Mouse (Mus musculus) CH12.LX (cell line): ENCODE results near the gene Slc9a1. TPM values are rescaled to one million over a fixed set of nuclear protein-coding genes. Genes with fewer than 3 reads are reported as not detected.

Source experiments
- DNase-seq: peaks from one replicate; pipeline ENCODE4 v3.0.0-alpha.2; 2013; ENCODE audit errors: extremely low read depth
- H3K27ac ChIP-seq: 2 replicates; pipeline ENCODE4 v1.5.1; 2012; ENCODE audit warnings: low read depth, mild to moderate bottlenecking, control low read depth, moderate library complexity; ENCODE audit not compliant: insufficient read depth
- H3K27me3 ChIP-seq: replicated peaks from 2 replicates; pipeline ENCODE3; 2012; ENCODE audit warnings: inconsistent platforms
- H3K36me3 ChIP-seq, 2 experiments: replicated peaks in 1 of 2; 2 replicates each; pipeline versions ENCODE3 to v1.6.1; 2012; ENCODE audit warnings: inconsistent platforms in 1 of 2, low read length in 1 of 2, mild to moderate bottlenecking in 1 of 2, mixed read lengths in 1 of 2, moderate library complexity in 1 of 2; ENCODE audit not compliant: control insufficient read depth in 1 of 2, insufficient read depth in 1 of 2
- H3K4me1 ChIP-seq, 2 experiments: 2 replicates each; pipeline ENCODE4 v1.6.1; 2012; ENCODE audit warnings: inconsistent platforms in 1 of 2, moderate library complexity in 1 of 2; ENCODE audit not compliant: insufficient read depth in 2 of 2, control insufficient read depth in 1 of 2
- H3K4me2 ChIP-seq: 2 replicates; pipeline ENCODE4 v1.6.1; 2012; ENCODE audit warnings: low read depth, mild to moderate bottlenecking, control low read depth; ENCODE audit not compliant: poor library complexity, insufficient read depth, severe bottlenecking
- H3K4me3 ChIP-seq, 3 experiments: fragments of 150-350 bp in 1 of 3; sonication (generic) in 1 of 3; replicated peaks in 1 of 3; 2 replicates each; pipeline versions ENCODE3 to v1.5.1; 2011 to 2012; ENCODE audit warnings: low read depth in 2 of 3, low read length in 2 of 3, mild to moderate bottlenecking in 2 of 3, moderate library complexity in 2 of 3, control low read depth in 1 of 3, improper control_type of control experiment in 1 of 3, inconsistent platforms in 1 of 3, mixed read lengths in 1 of 3; ENCODE audit not compliant: poor library complexity in 1 of 3
- H3K79me2 ChIP-seq: replicated peaks from 2 replicates; pipeline ENCODE4 v1.6.1; 2012; ENCODE audit warnings: mild to moderate bottlenecking, moderate library complexity; ENCODE audit not compliant: control insufficient read depth, poor library complexity, insufficient read depth, severe bottlenecking; ENCODE audit errors: extremely low read depth
- H3K9ac ChIP-seq: 2 replicates; pipeline ENCODE4 v1.6.1; 2012; ENCODE audit warnings: low read depth, mild to moderate bottlenecking, control low read depth, moderate library complexity; ENCODE audit not compliant: insufficient read depth
- H3K9me3 ChIP-seq: replicated peaks from 2 replicates; pipeline ENCODE3; 2012; ENCODE audit warnings: low read length, inconsistent platforms, mixed read lengths
- BHLHE40 ChIP-seq: IDR thresholded peaks from 2 replicates; pipeline ENCODE4 v1.6.1; 2011; ENCODE audit warnings: mild to moderate bottlenecking, low read depth, low read length, improper control_type of control experiment
- CHD2 ChIP-seq: IDR thresholded peaks from 2 replicates; pipeline ENCODE4 v1.6.1; 2011; ENCODE audit warnings: low read length, improper control_type of control experiment
- E2F4 ChIP-seq: IDR thresholded peaks from 2 replicates; pipeline ENCODE4 v1.6.1; 2011; ENCODE audit warnings: low read depth, low read length, improper control_type of control experiment; ENCODE audit not compliant: insufficient replicate concordance
- EP300 ChIP-seq: IDR thresholded peaks from 2 replicates; pipeline ENCODE4 v1.6.1; 2011; ENCODE audit warnings: low read length, improper control_type of control experiment
- IRF4 ChIP-seq: IDR thresholded peaks from 2 replicates; pipeline ENCODE4 v1.6.1; 2014; ENCODE audit warnings: low read depth, mild to moderate bottlenecking, inconsistent platforms, low read length, improper control_type of control experiment
- JUN ChIP-seq: IDR thresholded peaks from 2 replicates; pipeline ENCODE4 v1.6.1; 2011; ENCODE audit warnings: low read depth, mild to moderate bottlenecking, low read length, improper control_type of control experiment, moderate library complexity; ENCODE audit not compliant: insufficient read depth
- MAX ChIP-seq: IDR thresholded peaks from 2 replicates; pipeline ENCODE4 v1.6.1; 2011; ENCODE audit warnings: low read length, improper control_type of control experiment
- MAZ ChIP-seq: IDR thresholded peaks from 2 replicates; pipeline ENCODE4 v1.6.1; 2012; ENCODE audit warnings: low read depth, mild to moderate bottlenecking, inconsistent platforms, low read length, improper control_type of control experiment, moderate library complexity
- MXI1 ChIP-seq: IDR thresholded peaks from 2 replicates; pipeline ENCODE4 v1.6.1; 2011; ENCODE audit warnings: mild to moderate bottlenecking, low read depth, low read length, improper control_type of control experiment
- MYC ChIP-seq: IDR thresholded peaks from 2 replicates; pipeline ENCODE4 v1.6.1; 2011; ENCODE audit warnings: low read depth, mild to moderate bottlenecking, improper control_type of control experiment, low read length
- NELFE ChIP-seq: IDR thresholded peaks from 2 replicates; pipeline ENCODE4 v1.6.1; 2011; ENCODE audit warnings: low read depth, low read length, improper control_type of control experiment
- PAX5 ChIP-seq: IDR thresholded peaks from 2 replicates; pipeline ENCODE4 v1.6.1; 2012; ENCODE audit warnings: low read length, inconsistent platforms, mixed read lengths
- RCOR1 ChIP-seq: conservative IDR thresholded peaks from 2 replicates; pipeline ENCODE4 v1.6.1; 2012; ENCODE audit warnings: low read depth, mild to moderate bottlenecking, inconsistent platforms, low read length, improper control_type of control experiment
- SIN3A ChIP-seq: IDR thresholded peaks from 2 replicates; pipeline ENCODE4 v1.6.1; 2012; ENCODE audit warnings: low read length, improper control_type of control experiment, inconsistent platforms
- TCF12 ChIP-seq: IDR thresholded peaks from 2 replicates; pipeline ENCODE4 v1.6.1; 2014; ENCODE audit warnings: low read depth, mild to moderate bottlenecking, inconsistent platforms, low read length, improper control_type of control experiment
- UBTF ChIP-seq: IDR thresholded peaks from 2 replicates; pipeline ENCODE4 v1.6.1; 2012; ENCODE audit warnings: low read depth, mild to moderate bottlenecking, inconsistent platforms, low read length, improper control_type of control experiment, moderate library complexity
- USF2 ChIP-seq: conservative IDR thresholded peaks from 2 replicates; pipeline ENCODE4 v1.6.1; 2011; ENCODE audit warnings: low read depth, low read length, improper control_type of control experiment
- ZKSCAN1 ChIP-seq: IDR thresholded peaks from 2 replicates; pipeline ENCODE4 v1.6.1; 2012; ENCODE audit warnings: low read depth, inconsistent platforms, low read length, improper control_type of control experiment, borderline replicate concordance
- ZMIZ1 ChIP-seq: IDR thresholded peaks from 2 replicates; pipeline ENCODE4 v1.6.1; 2012; ENCODE audit warnings: low read depth, mild to moderate bottlenecking, inconsistent platforms, low read length, improper control_type of control experiment
- ZNF384 ChIP-seq: IDR thresholded peaks from 2 replicates; pipeline ENCODE4 v1.6.1; 2012; ENCODE audit warnings: low read depth, low read length, improper control_type of control experiment, inconsistent platforms
- dilution Hi-C: fragments of 300-500 bp; cut with MboI; formaldehyde crosslinking; loops from 2 replicates; pipeline ENCODE4 v1.14.3; 2020; ENCODE audit warnings: low sequenced_read_pairs; ENCODE audit not compliant: extremely low pct_unique_long_range_greater_than_20kb, extremely low pct_ligation_motif_present
- in situ Hi-C: fragments of 300-500 bp; cut with MboI; formaldehyde crosslinking; loops from 3 replicates; pipeline ENCODE4 v1.14.3; 2019; ENCODE audit warnings: low sequenced_read_pairs, low pct_ligation_motif_present, low pct_unique_long_range_greater_than_20kb, mixed read lengths
- polyA plus RNA-seq: library from polyadenylated mRNA; unstranded; fragments of >175 nt; gene quantifications from 2 replicates; pipeline ENCODE4 v1.2.1, GENCODE M21; 2012; ENCODE audit warnings: low read depth; ENCODE audit not compliant: insufficient read length
- total RNA-seq, 2 experiments: library from RNA; depleted of rRNA; stranded (reverse); fragments of 300-350 nt in 1 of 2; fragments of >200 nt in 1 of 2; gene quantifications; 2 replicates each; pipeline ENCODE4 v1.2.3; 2012 to 2014

Slc9a1 gene
- total and polyA plus RNA-seq, 3 experiments = 0.66 to 16.7 (median 4.7) TPM

GRCm38 (mm10) chr4:133372278-133372665 lies 2.8 kb downstream of the Slc9a1 start:
- in situ Hi-C loops = no loop called here
- H3K4me3 ChIP-seq = peak overlapping the region in 2 of 3 experiments; percentile 71 to 85
- H3K4me2 ChIP-seq = peak overlapping the region; percentile 93
- peaks cover 16 to 60% of the 10 kb centered on the region in 2 experiments; a peak in 3 of 4 replicates for H3K4me1 ChIP-seq
- H3K9ac ChIP-seq = no peak overlapping the region
- dilution Hi-C loops = no loop called here
- H3K27ac ChIP-seq = no peak overlapping the region
- peaks cover 39% of the 10 kb centered on the region for H3K79me2 ChIP-seq
- H3K9me3 ChIP-seq = peaks cover 1% of the 10 kb centered on the region
- no peaks in the 10 kb centered on the region for H3K27me3 ChIP-seq
- no peak for DNase-seq
- peaks cover 7 to 35% of the 10 kb centered on the region in 2 experiments for H3K36me3 ChIP-seq
- TF ChIP-seq TCF12 (no peak), NELFE (no peak), E2F4 (no peak), RCOR1 (no peak), ZNF384 (no peak), SIN3A (no peak), ZKSCAN1 (no peak), BHLHE40 (no peak), MAX (no peak), CHD2 (no peak), MYC (no peak), USF2 (no peak), PAX5 (no peak), JUN (no peak), ZMIZ1 (no peak), EP300 (no peak), MXI1 (no peak), IRF4 (no peak), MAZ (no peak)

GRCm38 (mm10) chr4:133374011-133374410 lies 4.5 kb downstream of the Slc9a1 start:
- Histone ChIP-seq H3K9ac (no peak overlapping the region), H3K4me1 (peaks cover 19 to 73% of the 10 kb centered on the region in 2 experiments), H3K27me3 (no peaks in the 10 kb centered on the region), H3K9me3 (no peaks in the 10 kb centered on the region), H3K36me3 (peaks cover 7 to 44% of the 10 kb centered on the region in 2 experiments), H3K27ac (no peak overlapping the region), H3K79me2 (peaks cover 40% of the 10 kb centered on the region), H3K4me3 (no peak overlapping the region), H3K4me2 (no peak overlapping the region)
- dilution Hi-C loops (no loop called here), in situ Hi-C loops (no loop called here)
- no peak for DNase-seq
- TF ChIP-seq EP300 (no peak), UBTF (no peak)
